Mouse (Mus musculus) hindbrain, embryonic 13.5 days (tissue): Measurements from ENCODE around the gene 1700029H14Rik. TPM values are rescaled to one million over a fixed set of nuclear protein-coding genes. Genes with fewer than 3 reads are reported as not detected.
A peak's percentile ranks its signal among the peaks of the same experiment; 100 is the strongest.

ENCODE experiments used
- ATAC-seq: fragments of 200-750 bp; cut with Nextera tagmentation; 2 replicates; pipeline ENCODE4 v1.8.0; 2017; ENCODE audit warnings: moderate TSS enrichment; ENCODE audit not compliant: low FRiP score
- H3K27ac ChIP-seq: fragments of 300-500 bp; sonication (generic); 2 replicates; pipeline ENCODE4 v1.5.1; 2015; ENCODE audit warnings: inconsistent platforms, mild to moderate bottlenecking, moderate library complexity
- H3K27me3 ChIP-seq: fragments of 300-500 bp; sonication (generic); 2 replicates; pipeline ENCODE4 v1.6.1; 2015; ENCODE audit warnings: mild to moderate bottlenecking, inconsistent platforms
- H3K36me3 ChIP-seq: fragments of 300-500 bp; sonication (generic); 2 replicates; pipeline ENCODE4 v1.6.1; 2015; ENCODE audit warnings: mild to moderate bottlenecking, inconsistent platforms
- H3K4me1 ChIP-seq: fragments of 300-500 bp; sonication (generic); replicated peaks from 2 replicates; pipeline ENCODE4 v1.6.1; 2015; ENCODE audit warnings: inconsistent platforms
- H3K4me2 ChIP-seq: fragments of 300-500 bp; sonication (generic); 2 replicates; pipeline ENCODE4 v1.6.1; 2015; ENCODE audit warnings: inconsistent platforms, mild to moderate bottlenecking, moderate library complexity
- H3K4me3 ChIP-seq: fragments of 300-500 bp; sonication (generic); 2 replicates; pipeline ENCODE4 v1.5.1; 2015; ENCODE audit warnings: mild to moderate bottlenecking, inconsistent platforms
- H3K9ac ChIP-seq: fragments of 300-500 bp; sonication (generic); 2 replicates; pipeline ENCODE4 v1.6.1; 2015; ENCODE audit warnings: mild to moderate bottlenecking, inconsistent platforms
- H3K9me3 ChIP-seq: fragments of 300-500 bp; sonication (generic); 2 replicates; pipeline ENCODE4 v1.6.1; 2016; ENCODE audit warnings: inconsistent platforms
- WGBS: fragments of 180-500 bp; shearing (Covaris S2); methylation state at CpG from one replicate; pipeline ENCODE4 v1.1.7; 2015; 5-methylcytosine and 5-hydroxymethylcytosine counted together
- polyA plus RNA-seq: library from polyadenylated mRNA; unstranded; fragments of >200 nt; fragmentation: Nextera tagmentation; extraction: Ambion mirVana; gene quantifications from 2 replicates; pipeline ENCODE4 v1.2.1, GENCODE M21; 2015

The 1700029H14Rik gene
- polyA plus RNA-seq: not detected in 2 replicates

- Histone ChIP-seq H3K9ac (no peak within 1 kb of the TSS), H3K4me1 (no peaks in the 10 kb centered on the region), H3K4me3 (no peak within 1 kb of the TSS), H3K27me3 (no peaks in the 10 kb centered on the region), H3K9me3 (no peaks in the 10 kb centered on the region), H3K4me2 (no peak within 1 kb of the TSS), H3K27ac (no peak within 1 kb of the TSS), H3K36me3 (peaks cover 4% of the 10 kb centered on the region; the same call in 1 of the 2 replicates)
- WGBS: 42% methylated on average over 13 of the region's 13 CpGs
- no peak for ATAC-seq
Observed at GRCm38 (mm10) chr8:13562118-13562517, at the start of gene 1700029H14Rik. Gene 1700029H14Rik, minus strand, starts transcription at chr8:13562461.

- H3K36me3 ChIP-seq: peaks cover 20% of the 10 kb centered on the region
- H3K27me3 ChIP-seq: no peaks in the 10 kb centered on the region
- 94% methylated on average over 12 of the region's 12 CpGs for WGBS
- no peak overlapping the region for H3K27ac ChIP-seq
- H3K4me3 ChIP-seq: no peak overlapping the region
- no peak overlapping the region for H3K9ac ChIP-seq
- no peak overlapping the region for H3K4me2 ChIP-seq
- H3K4me1 ChIP-seq: peaks cover 7% of the 10 kb centered on the region
- H3K9me3 ChIP-seq: no peaks in the 10 kb centered on the region
- ATAC-seq: no peak
Observed at GRCm38 (mm10) chr8:13611702-13612101, 49.4 kb upstream of the 1700029H14Rik start.

- H3K4me1 ChIP-seq: peaks cover 5% of the 10 kb centered on the region
- WGBS: 92% methylated on average over 5 of the region's 5 CpGs
- H3K4me3 ChIP-seq: no peak overlapping the region
- H3K9ac ChIP-seq: no peak overlapping the region
- no peaks in the 10 kb centered on the region for H3K27me3 ChIP-seq
- no peak for ATAC-seq
- no peaks in the 10 kb centered on the region for H3K9me3 ChIP-seq
- peaks cover 29% of the 10 kb centered on the region for H3K36me3 ChIP-seq
- no peak overlapping the region for H3K27ac ChIP-seq
- H3K4me2 ChIP-seq: no peak overlapping the region
Observed at GRCm38 (mm10) chr8:13609971-13610370, 47.7 kb upstream of the 1700029H14Rik start.

GRCm38 (mm10) chr8:13608946-13609345 lies 46.7 kb upstream of the 1700029H14Rik start:
- no peak for ATAC-seq
- Histone ChIP-seq H3K4me1 (no peaks in the 10 kb centered on the region), H3K4me3 (no peak overlapping the region), H3K27ac (no peak overlapping the region), H3K9me3 (no peaks in the 10 kb centered on the region), H3K4me2 (no peak overlapping the region), H3K27me3 (no peaks in the 10 kb centered on the region), H3K36me3 (peaks cover 31% of the 10 kb centered on the region), H3K9ac (no peak overlapping the region)
- WGBS: 91% methylated on average over 6 of the region's 6 CpGs

- Histone ChIP-seq H3K4me3 (no peak overlapping the region), H3K36me3 (peaks cover 17% of the 10 kb centered on the region), H3K27ac (no peak overlapping the region), H3K9me3 (no peaks in the 10 kb centered on the region), H3K4me1 (no peaks in the 10 kb centered on the region), H3K27me3 (no peaks in the 10 kb centered on the region), H3K4me2 (no peak overlapping the region), H3K9ac (0 out of 2 replicates have a peak overlapping the region, but pooled peaks have one; percentile 0)
- no peak for ATAC-seq
- WGBS: 82% methylated on average over 7 of the region's 7 CpGs
Observed at GRCm38 (mm10) chr8:13605920-13606480, 43.7 kb upstream of the 1700029H14Rik start.

- Histone ChIP-seq H3K9ac (no peak overlapping the region), H3K9me3 (no peaks in the 10 kb centered on the region), H3K4me2 (no peak overlapping the region), H3K4me1 (no peaks in the 10 kb centered on the region), H3K4me3 (no peak overlapping the region), H3K27me3 (no peaks in the 10 kb centered on the region), H3K36me3 (peaks cover 23% of the 10 kb centered on the region), H3K27ac (no peak overlapping the region)
- ATAC-seq: no peak
- 55% methylated on average over 8 of the region's 8 CpGs for WGBS
Observed at GRCm38 (mm10) chr8:13602621-13603020, 40.4 kb upstream of the 1700029H14Rik start.

GRCm38 (mm10) chr8:13601166-13601565 lies 38.9 kb upstream of the 1700029H14Rik start:
- ATAC-seq: no peak

GRCm38 (mm10) chr8:13600716-13601115 lies 38.5 kb upstream of the 1700029H14Rik start:
- H3K4me1 ChIP-seq: no peaks in the 10 kb centered on the region
- peaks cover 41% of the 10 kb centered on the region for H3K36me3 ChIP-seq
- no peak overlapping the region for H3K9ac ChIP-seq
- H3K4me2 ChIP-seq: no peak overlapping the region
- no peaks in the 10 kb centered on the region for H3K9me3 ChIP-seq
- H3K4me3 ChIP-seq: no peak overlapping the region
- WGBS: 90% methylated on average over 10 of the region's 10 CpGs
- H3K27ac ChIP-seq: no peak overlapping the region
- H3K27me3 ChIP-seq: no peaks in the 10 kb centered on the region
- ATAC-seq: no peak

More at GRCm38 (mm10) chr8:13601166-13601565, 38.9 kb upstream of the 1700029H14Rik start:
- Histone ChIP-seq H3K4me1 (no peaks in the 10 kb centered on the region), H3K9me3 (no peaks in the 10 kb centered on the region), H3K36me3 (peaks cover 38% of the 10 kb centered on the region), H3K27me3 (no peaks in the 10 kb centered on the region), H3K4me3 (no peak overlapping the region), H3K9ac (no peak overlapping the region), H3K27ac (no peak overlapping the region), H3K4me2 (no peak overlapping the region)
- 93% methylated on average over 11 of the region's 11 CpGs for WGBS

- ATAC-seq: no peak
- no peak overlapping the region for H3K9ac ChIP-seq
- H3K36me3 ChIP-seq: peaks cover 40% of the 10 kb centered on the region
- no peak overlapping the region for H3K4me3 ChIP-seq
- no peaks in the 10 kb centered on the region for H3K9me3 ChIP-seq
- 81% methylated on average over 7 of the region's 7 CpGs for WGBS
- H3K27me3 ChIP-seq: no peaks in the 10 kb centered on the region
- no peak overlapping the region for H3K4me2 ChIP-seq
- no peak overlapping the region for H3K27ac ChIP-seq
- H3K4me1 ChIP-seq: no peaks in the 10 kb centered on the region
Observed at GRCm38 (mm10) chr8:13600204-13600603, 37.9 kb upstream of the 1700029H14Rik start.

GRCm38 (mm10) chr8:13597777-13598176 lies 35.5 kb upstream of the 1700029H14Rik start:
- WGBS: 96% methylated on average over 6 of the region's 6 CpGs

GRCm38 (mm10) chr8:13595861-13596260 lies 33.6 kb upstream of the 1700029H14Rik start:
- Histone ChIP-seq H3K27ac (no peak overlapping the region), H3K9me3 (no peaks in the 10 kb centered on the region), H3K4me1 (0 out of 2 replicates have a peak, but pooled peaks cover 5% of the 10 kb centered on the region), H3K4me3 (no peak overlapping the region), H3K27me3 (no peaks in the 10 kb centered on the region), H3K4me2 (no peak overlapping the region), H3K36me3 (peaks cover 42% of the 10 kb centered on the region), H3K9ac (no peak overlapping the region)
- ATAC-seq: no peak
- 86% methylated on average over 6 of the region's 6 CpGs for WGBS

More at GRCm38 (mm10) chr8:13597777-13598176, 35.5 kb upstream of the 1700029H14Rik start:
- Histone ChIP-seq H3K36me3 (peaks cover 42% of the 10 kb centered on the region), H3K9me3 (no peaks in the 10 kb centered on the region), H3K27me3 (no peaks in the 10 kb centered on the region), H3K4me3 (no peak overlapping the region), H3K27ac (no peak overlapping the region), H3K4me1 (no peaks in the 10 kb centered on the region), H3K9ac (no peak overlapping the region), H3K4me2 (no peak overlapping the region)
- ATAC-seq: no peak

GRCm38 (mm10) chr8:13594884-13595323 lies 32.6 kb upstream of the 1700029H14Rik start:
- WGBS: 79% methylated on average over 11 of the region's 11 CpGs
- no peaks in the 10 kb centered on the region for H3K9me3 ChIP-seq

GRCm38 (mm10) chr8:13593340-13593739 lies 31.1 kb upstream of the 1700029H14Rik start:
- Histone ChIP-seq H3K9ac (no peak overlapping the region), H3K4me2 (no peak overlapping the region), H3K27ac (no peak overlapping the region), H3K9me3 (no peaks in the 10 kb centered on the region), H3K27me3 (no peaks in the 10 kb centered on the region), H3K4me3 (no peak overlapping the region), H3K4me1 (0 out of 2 replicates have a peak, but pooled peaks cover 6% of the 10 kb centered on the region), H3K36me3 (peaks cover 60% of the 10 kb centered on the region)
- whole genome bisulfite sequencing: 87% methylated on average over 8 of the region's 8 CpGs
- ATAC-seq: no peak

More at GRCm38 (mm10) chr8:13594884-13595323, 32.6 kb upstream of the 1700029H14Rik start:
- 0 out of 2 replicates have a peak, but pooled peaks cover 6% of the 10 kb centered on the region for H3K4me1 ChIP-seq
- no peak for ATAC-seq
- H3K4me3 ChIP-seq: no peak overlapping the region
- H3K27ac ChIP-seq: no peak overlapping the region
- no peak overlapping the region for H3K4me2 ChIP-seq
- no peak overlapping the region for H3K9ac ChIP-seq
- peaks cover 46% of the 10 kb centered on the region for H3K36me3 ChIP-seq
- no peaks in the 10 kb centered on the region for H3K27me3 ChIP-seq
